Mouse (Mus musculus): ENCODE results near the gene Foxn2.

- TF ChIP-seq POLR2A (IDR thresholded peaks at IDR 0.05; ENCODE audit: control insufficient read depth, low read depth, low read length), result no peak
- no peak for TF ChIP-seq CTCF (IDR thresholded peaks at IDR 0.05; ENCODE audit: control insufficient read depth, insufficient read depth, insufficient replicate concordance, low read depth, low read length)
Observed at GRCm38 (mm10) chr17:88481062-88481461, 40.6 kb downstream of the Foxn2 start.
